Mouse (Mus musculus) embryonic facial prominence, embryonic 11.5 days (tissue): ENCODE data around the gene Atg16l2. TPM values are rescaled to one million over a fixed set of nuclear protein-coding genes. Genes with fewer than 3 reads are reported as not detected.

ENCODE experiments used
- ATAC-seq: fragments of 200-750 bp; cut with Nextera tagmentation; replicated peaks from 2 replicates; pipeline ENCODE4 v1.8.0; 2017; ENCODE audit warnings: low read depth; ENCODE audit not compliant: insufficient number of reproducible peaks, low FRiP score, low TSS enrichment
- DNase-seq: peaks from one replicate; pipeline ENCODE4 v3.0.0-alpha.2; 2015; ENCODE audit warnings: low spot score
- H3K27ac ChIP-seq: fragments of 300-500 bp; sonication (generic); replicated peaks from 2 replicates; pipeline ENCODE4 v1.5.1; 2014; ENCODE audit warnings: mild to moderate bottlenecking, low read depth, low read length, control low read depth
- H3K27me3 ChIP-seq: fragments of 300-500 bp; sonication (generic); 2 replicates; pipeline ENCODE4 v1.6.1; 2014; ENCODE audit warnings: mild to moderate bottlenecking, low read length, moderate library complexity, mixed read lengths; ENCODE audit not compliant: control insufficient read depth, insufficient read depth
- H3K36me3 ChIP-seq: fragments of 300-500 bp; sonication (generic); replicated peaks from 2 replicates; pipeline ENCODE4 v1.6.1; 2014; ENCODE audit warnings: low read depth, mild to moderate bottlenecking, low read length, moderate library complexity, mixed read lengths; ENCODE audit not compliant: control insufficient read depth, insufficient read depth
- H3K4me1 ChIP-seq: fragments of 300-500 bp; sonication (generic); 2 replicates; pipeline ENCODE4 v1.6.1; 2014; ENCODE audit warnings: low read length, mixed read lengths; ENCODE audit not compliant: control insufficient read depth, insufficient read depth
- H3K4me2 ChIP-seq: fragments of 300-500 bp; sonication (generic); 2 replicates; pipeline ENCODE4 v1.6.1; 2014; ENCODE audit warnings: low read depth, mild to moderate bottlenecking, control low read depth, low read length, moderate library complexity
- H3K4me3 ChIP-seq: fragments of 300-500 bp; sonication (generic); 2 replicates; pipeline ENCODE4 v1.5.1; 2014; ENCODE audit warnings: low read depth, low read length, control low read depth
- H3K9ac ChIP-seq: fragments of 300-500 bp; sonication (generic); replicated peaks from 2 replicates; pipeline ENCODE4 v1.6.1; 2014; ENCODE audit warnings: mild to moderate bottlenecking, control low read depth, low read length
- H3K9me3 ChIP-seq: fragments of 300-500 bp; sonication (generic); replicated peaks from 2 replicates; pipeline ENCODE4 v1.6.1; 2016; ENCODE audit warnings: mild to moderate bottlenecking, low read length, inconsistent platforms, mixed read lengths; ENCODE audit not compliant: control insufficient read depth
- WGBS: fragments of 180-500 bp; shearing (Covaris S2); extraction: QIAGEN DNeasy Blood & Tissue Kit; methylation state at CpG from one replicate; pipeline ENCODE4 v1.1.7; 2014; 5-methylcytosine and 5-hydroxymethylcytosine counted together
- polyA plus RNA-seq: library from polyadenylated mRNA; unstranded; fragments of >200 nt; fragmentation: Nextera tagmentation; extraction: Ambion mirVana; gene quantifications from 2 replicates; pipeline ENCODE4 v1.2.1, GENCODE M21; 2014

Gene Atg16l2
- polyA plus RNA-seq, 1 experiment from 2014 or later, result 7.3 TPM

DNA sequence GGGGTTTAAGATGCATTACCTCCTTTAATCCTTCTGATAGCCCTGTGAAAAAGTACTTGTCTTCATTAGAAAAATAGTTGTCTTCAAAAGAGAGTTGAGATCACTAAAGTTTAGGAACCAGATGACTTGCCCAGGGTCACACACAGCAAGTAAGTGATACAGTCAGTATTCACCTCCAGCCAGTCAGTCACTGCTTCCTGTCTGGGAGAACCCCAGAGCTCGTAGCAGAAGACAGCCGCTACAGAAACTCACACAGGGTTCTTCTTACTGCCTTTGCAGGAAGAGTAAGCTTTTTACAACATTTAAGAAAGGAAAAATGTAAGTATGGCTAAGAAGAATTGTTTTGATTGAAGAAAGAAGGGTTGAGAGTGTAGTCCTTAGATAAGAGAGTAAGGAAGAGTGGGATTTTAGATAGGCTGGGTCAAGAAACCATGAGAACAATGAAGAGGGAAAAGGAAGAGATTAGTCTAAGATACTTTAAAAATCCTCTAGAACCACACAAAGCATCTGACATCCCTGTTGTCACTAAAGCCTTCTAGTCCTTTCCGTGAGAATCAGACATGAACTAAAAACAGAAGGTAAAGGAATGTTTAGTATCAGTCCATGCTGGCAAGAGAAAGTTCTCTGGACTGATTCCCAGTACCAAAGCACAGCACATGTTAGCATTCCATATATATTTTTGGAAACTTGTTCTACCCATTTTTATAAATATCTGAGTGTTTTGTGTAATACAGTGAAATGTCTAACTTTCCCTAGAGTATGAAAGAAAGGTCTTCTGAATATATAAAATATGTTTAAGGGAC lies 34.4 kb downstream of the Atg16l2 start:
- Histone ChIP-seq H3K4me3 (no peak overlapping the region), H3K4me1 (no peaks in the 10 kb centered on the region), H3K9ac (no peak overlapping the region), H3K4me2 (no peak overlapping the region), H3K36me3 (no peaks in the 10 kb centered on the region), H3K9me3 (no peaks in the 10 kb centered on the region), H3K27ac (no peak overlapping the region), H3K27me3 (no peaks in the 10 kb centered on the region)
- DNase-seq, result no peak
- no peak for ATAC-seq
- WGBS, result 76% methylated on average over 3 of the region's 3 CpGs

- H3K4me2 ChIP-seq, result no peak overlapping the region
- no peaks in the 10 kb centered on the region for H3K36me3 ChIP-seq
- no peak overlapping the region for H3K4me3 ChIP-seq
- H3K27ac ChIP-seq, result no peak overlapping the region
- ATAC-seq (no peak), DNase-seq (no peak)
- H3K9ac ChIP-seq, result no peak overlapping the region
- H3K4me1 ChIP-seq, result no peaks in the 10 kb centered on the region
- H3K9me3 ChIP-seq, result no peaks in the 10 kb centered on the region
- no peaks in the 10 kb centered on the region for H3K27me3 ChIP-seq
These were observed 38.5 kb downstream of the Atg16l2 start for GRCm38 (mm10) chr7:101263511-101263910.

DNA sequence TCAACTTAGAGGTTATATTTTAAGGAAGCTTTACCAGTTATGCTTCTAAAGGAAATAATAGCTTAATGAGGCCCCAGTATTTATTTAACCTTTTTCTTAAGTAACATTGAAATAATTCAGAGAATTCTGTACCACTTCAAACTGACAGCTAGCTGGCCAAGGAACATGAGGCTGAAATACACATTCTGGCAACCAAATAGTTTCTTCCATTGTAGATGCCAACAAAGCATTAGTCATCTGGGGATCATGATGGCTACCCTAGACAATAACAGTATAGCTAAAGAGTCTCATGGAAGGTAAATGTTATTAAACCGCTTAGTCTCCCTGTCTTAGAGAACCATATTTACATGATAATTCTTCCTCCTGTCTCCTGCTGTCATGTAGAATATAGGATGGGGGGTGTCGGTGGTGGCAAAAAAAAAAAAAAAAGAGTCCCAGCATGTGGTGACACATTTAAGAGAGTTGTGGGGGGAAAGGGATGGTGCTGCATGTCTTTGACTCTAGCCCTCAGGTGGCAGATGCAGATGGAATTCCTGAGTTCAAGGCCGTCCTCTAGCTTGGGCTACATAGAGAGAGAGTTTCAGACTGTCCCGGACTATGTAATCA lies 40.0 kb downstream of the Atg16l2 start:
- WGBS, result 88% methylated on average over 4 of the region's 4 CpGs
- no peak for ATAC-seq
- H3K9me3 ChIP-seq, result no peaks in the 10 kb centered on the region

GRCm38 (mm10) chr7:101258482-101258881 lies 43.6 kb downstream of the Atg16l2 start:
- Histone ChIP-seq H3K9me3 (no peaks in the 10 kb centered on the region), H3K27ac (no peak overlapping the region), H3K4me2 (no peak overlapping the region), H3K9ac (no peak overlapping the region), H3K4me1 (no peaks in the 10 kb centered on the region), H3K27me3 (no peaks in the 10 kb centered on the region), H3K4me3 (no peak overlapping the region), H3K36me3 (no peaks in the 10 kb centered on the region; the same call in 1 of the 2 replicates)
- no peak for DNase-seq
- ATAC-seq, result no peak

More for the DNA sequence above, 40.0 kb downstream of the Atg16l2 start:
- Histone ChIP-seq H3K36me3 (no peaks in the 10 kb centered on the region), H3K4me2 (no peak overlapping the region), H3K27me3 (no peaks in the 10 kb centered on the region), H3K4me1 (no peaks in the 10 kb centered on the region), H3K9ac (no peak overlapping the region), H3K4me3 (no peak overlapping the region), H3K27ac (no peak overlapping the region)
- no peak for DNase-seq

GRCm38 (mm10) chr7:101253071-101253470 lies 49.0 kb downstream of the Atg16l2 start:
- ATAC-seq, result no peak
- no peak overlapping the region for H3K4me3 ChIP-seq
- no peaks in the 10 kb centered on the region; the same call in 1 of the 2 replicates for H3K36me3 ChIP-seq

DNA sequence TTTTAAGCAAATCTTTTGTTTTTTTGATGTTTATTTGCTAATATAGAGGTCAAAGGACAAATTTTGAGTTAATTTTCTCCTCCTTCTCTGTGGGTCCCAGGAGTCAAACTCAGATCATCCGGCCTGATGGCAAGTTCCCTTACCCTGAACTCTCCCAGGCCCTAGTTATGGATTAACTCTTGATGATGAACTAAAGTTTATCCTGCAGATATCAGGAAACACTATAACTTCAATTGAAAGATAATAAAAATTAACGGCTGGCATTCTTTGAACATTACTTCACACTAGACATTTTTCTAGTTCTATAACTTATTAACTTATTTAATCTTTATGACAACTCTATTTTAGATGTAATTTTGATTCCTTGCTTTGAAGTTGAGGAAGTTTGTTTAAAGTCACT lies 52.9 kb downstream of the Atg16l2 start:
- Histone ChIP-seq H3K9me3 (no peaks in the 10 kb centered on the region), H3K27ac (no peak overlapping the region), H3K4me3 (no peak overlapping the region), H3K27me3 (no peaks in the 10 kb centered on the region), H3K36me3 (no peaks in the 10 kb centered on the region; the same call in 1 of the 2 replicates), H3K4me2 (no peak overlapping the region), H3K9ac (no peak overlapping the region), H3K4me1 (no peaks in the 10 kb centered on the region)
- DNase-seq (no peak), ATAC-seq (no peak)
- WGBS, result 76% methylated on average over 2 of the region's 2 CpGs

More at GRCm38 (mm10) chr7:101253071-101253470, 49.0 kb downstream of the Atg16l2 start:
- no peak overlapping the region for H3K4me2 ChIP-seq
- DNase-seq, result no peak
- 75% methylated on average over 2 of the region's 2 CpGs for WGBS
- no peaks in the 10 kb centered on the region for H3K9me3 ChIP-seq
- no peak overlapping the region for H3K27ac ChIP-seq
- no peak overlapping the region for H3K9ac ChIP-seq
- H3K27me3 ChIP-seq, result no peaks in the 10 kb centered on the region
- H3K4me1 ChIP-seq, result no peaks in the 10 kb centered on the region

GRCm38 (mm10) chr7:101248760-101249159 lies 53.3 kb downstream of the Atg16l2 start:
- H3K36me3 ChIP-seq, result no peaks in the 10 kb centered on the region; the same call in 1 of the 2 replicates
- no peak for ATAC-seq
- no peak for DNase-seq
- H3K27ac ChIP-seq, result no peak overlapping the region
- WGBS, result 90% methylated on average over 4 of the region's 4 CpGs
- no peak overlapping the region for H3K9ac ChIP-seq
- no peaks in the 10 kb centered on the region for H3K9me3 ChIP-seq
- H3K27me3 ChIP-seq, result no peaks in the 10 kb centered on the region
- H3K4me3 ChIP-seq, result no peak overlapping the region
- no peak overlapping the region for H3K4me2 ChIP-seq
- H3K4me1 ChIP-seq, result no peaks in the 10 kb centered on the region
